Mouse (Mus musculus) MEL (cell line): ENCODE measurements around the gene Grhl3.

Experiments
- BHLHE40 ChIP-seq: IDR thresholded peaks from 2 replicates; pipeline ENCODE4 v1.6.1; 2012; ENCODE audit warnings: low read depth, mild to moderate bottlenecking, inconsistent platforms, low read length, improper control_type of control experiment, borderline replicate concordance
- CTCF ChIP-seq, 3 experiments: IDR thresholded peaks in 2 of 3; conservative IDR thresholded peaks in 1 of 3; 2 replicates each; pipeline ENCODE4 v1.5.1; 2011 to 2012; ENCODE audit warnings: low read length in 3 of 3, low read depth in 2 of 3, mild to moderate bottlenecking in 2 of 3, improper control_type of control experiment in 1 of 3, inconsistent platforms in 1 of 3, mixed read lengths in 1 of 3, moderate library complexity in 1 of 3; ENCODE audit not compliant: control insufficient read depth in 1 of 3, insufficient read depth in 1 of 3, poor library complexity in 1 of 3, severe bottlenecking in 1 of 3
- ELF1 ChIP-seq: IDR thresholded peaks from 2 replicates; pipeline ENCODE4 v1.6.1; 2014; ENCODE audit warnings: low read depth, mild to moderate bottlenecking, inconsistent platforms, low read length, improper control_type of control experiment, moderate library complexity
- MAFK ChIP-seq: IDR thresholded peaks from 2 replicates; pipeline ENCODE4 v1.6.1; 2011; ENCODE audit warnings: low read depth, mild to moderate bottlenecking, low read length, improper control_type of control experiment, borderline replicate concordance
- MAX ChIP-seq: IDR thresholded peaks from 2 replicates; pipeline ENCODE4 v1.6.1; 2011; ENCODE audit warnings: low read length, improper control_type of control experiment
- MAZ ChIP-seq: IDR thresholded peaks from 2 replicates; pipeline ENCODE4 v1.6.1; 2012; ENCODE audit warnings: low read depth, mild to moderate bottlenecking, inconsistent platforms, low read length, improper control_type of control experiment
- NELFE ChIP-seq: IDR thresholded peaks from 2 replicates; pipeline ENCODE4 v1.6.1; 2011; ENCODE audit warnings: low read depth, low read length, improper control_type of control experiment
- POLR2A ChIP-seq, 2 experiments: IDR thresholded peaks; 2 replicates each; pipeline ENCODE4 v1.6.1; 2011 to 2012; ENCODE audit warnings: low read length in 2 of 2, mild to moderate bottlenecking in 2 of 2, control low read depth in 1 of 2, improper control_type of control experiment in 1 of 2, low read depth in 1 of 2, moderate library complexity in 1 of 2; ENCODE audit not compliant: control insufficient read depth in 1 of 2, insufficient read depth in 1 of 2, poor library complexity in 1 of 2
- ZC3H11A ChIP-seq: IDR thresholded peaks from 2 replicates; pipeline ENCODE4 v1.6.1; 2012; ENCODE audit warnings: low read depth, mild to moderate bottlenecking, inconsistent platforms, low read length, improper control_type of control experiment

DNA sequence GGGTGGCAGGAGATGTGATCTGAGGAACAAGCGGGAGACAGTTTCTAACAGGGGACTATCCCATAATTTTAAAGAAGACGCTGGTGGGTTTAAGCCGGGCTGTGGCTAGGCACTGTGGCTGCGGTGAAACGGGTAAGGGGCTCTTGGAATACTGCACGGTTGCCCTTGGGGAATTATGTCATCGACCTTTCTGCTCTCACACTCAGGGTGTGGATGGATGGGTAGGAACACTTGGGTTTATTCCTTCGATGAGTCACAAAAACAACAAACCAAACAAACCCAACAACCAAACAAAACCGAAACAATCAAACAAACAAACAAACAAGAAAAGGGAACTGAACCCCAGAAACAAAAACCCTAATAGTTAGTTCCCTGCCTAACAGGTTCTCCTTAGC is 78.0 kb downstream of the Grhl3 start:
- TF ChIP-seq CTCF (IDR thresholded peaks at IDR 0.05 in 2 of 3, conservative IDR thresholded peaks at IDR 0.05 in 1 of 3; ENCODE audit: control insufficient read depth in 1 of 3, insufficient read depth in 1 of 3, low read depth in 2 of 3, low read length in 3 of 3, poor library complexity in 1 of 3, severe bottlenecking in 1 of 3) (no peak), BHLHE40 (no peak), POLR2A (IDR thresholded peaks at IDR 0.05; ENCODE audit: control insufficient read depth in 1 of 2, insufficient read depth in 1 of 2, low read depth in 1 of 2, low read length in 2 of 2, poor library complexity in 1 of 2) (no peak), MAX (no peak), MAZ (no peak), ZC3H11A (no peak), ELF1 (no peak), MAFK (no peak), NELFE (no peak)
